Mouse (Mus musculus) hindbrain, embryonic 14.5 days (tissue): ENCODE data around the gene Gm36176. TPM values are rescaled to one million over a fixed set of nuclear protein-coding genes. Genes with fewer than 3 reads are reported as not detected.
A peak's percentile ranks its signal among the peaks of the same experiment; 100 is the strongest.
"Not testable (repeated sequence)": the region's sequence is repeated elsewhere in the genome, so short reads cannot be mapped to it uniquely, and the experiment has no call there.

Experiments
- ATAC-seq: fragments of 200-750 bp; cut with Nextera tagmentation; 2 replicates; pipeline ENCODE4 v1.8.0; 2017; ENCODE audit warnings: moderate number of reproducible peaks, mild to moderate bottlenecking, moderate TSS enrichment, moderate library complexity; ENCODE audit not compliant: low FRiP score
- DNase-seq: peaks from one replicate; pipeline ENCODE4 v3.0.0-alpha.2; 2015; ENCODE audit warnings: low spot score
- H3K27ac ChIP-seq: fragments of 300-500 bp; sonication (generic); 2 replicates; pipeline ENCODE4 v1.5.1; 2014; ENCODE audit warnings: mild to moderate bottlenecking, moderate library complexity
- H3K27me3 ChIP-seq: fragments of 300-500 bp; sonication (generic); 2 replicates; pipeline ENCODE4 v1.6.1; 2014; ENCODE audit warnings: mild to moderate bottlenecking, low read length, mixed read lengths; ENCODE audit not compliant: control insufficient read depth, insufficient read depth
- H3K36me3 ChIP-seq: fragments of 300-500 bp; sonication (generic); replicated peaks from 2 replicates; pipeline ENCODE4 v1.6.1; 2014; ENCODE audit not compliant: control insufficient read depth, insufficient read depth
- H3K4me1 ChIP-seq: fragments of 300-500 bp; sonication (generic); replicated peaks from 2 replicates; pipeline ENCODE4 v1.6.1; 2014; ENCODE audit warnings: antibody characterized with exemption, low read length, mixed read lengths; ENCODE audit not compliant: control insufficient read depth, insufficient read depth
- H3K4me2 ChIP-seq: fragments of 300-500 bp; sonication (generic); replicated peaks from 2 replicates; pipeline ENCODE4 v1.6.1; 2014; ENCODE audit warnings: mild to moderate bottlenecking, moderate library complexity
- H3K4me3 ChIP-seq: fragments of 300-500 bp; sonication (generic); replicated peaks from 2 replicates; pipeline ENCODE4 v1.5.1; 2014; ENCODE audit warnings: mild to moderate bottlenecking, low read length
- H3K9ac ChIP-seq: fragments of 300-500 bp; sonication (generic); 2 replicates; pipeline ENCODE4 v1.6.1; 2014
- H3K9me3 ChIP-seq: fragments of 300-500 bp; sonication (generic); 2 replicates; pipeline ENCODE4 v1.6.1; 2016; ENCODE audit warnings: low read length; ENCODE audit not compliant: control insufficient read depth
- WGBS: fragments of 180-500 bp; shearing (Covaris S2); extraction: QIAGEN DNeasy Blood & Tissue Kit; methylation state at CpG from one replicate; pipeline ENCODE4 v1.1.7; 2014; 5-methylcytosine and 5-hydroxymethylcytosine counted together
- polyA plus RNA-seq: library from polyadenylated mRNA; unstranded; fragments of >200 nt; fragmentation: Nextera tagmentation; extraction: Ambion mirVana; gene quantifications from 2 replicates; pipeline ENCODE4 v1.2.1, GENCODE M21; 2014

Gm36176 gene
- polyA plus RNA-seq, result not detected in 2 replicates

DNA sequence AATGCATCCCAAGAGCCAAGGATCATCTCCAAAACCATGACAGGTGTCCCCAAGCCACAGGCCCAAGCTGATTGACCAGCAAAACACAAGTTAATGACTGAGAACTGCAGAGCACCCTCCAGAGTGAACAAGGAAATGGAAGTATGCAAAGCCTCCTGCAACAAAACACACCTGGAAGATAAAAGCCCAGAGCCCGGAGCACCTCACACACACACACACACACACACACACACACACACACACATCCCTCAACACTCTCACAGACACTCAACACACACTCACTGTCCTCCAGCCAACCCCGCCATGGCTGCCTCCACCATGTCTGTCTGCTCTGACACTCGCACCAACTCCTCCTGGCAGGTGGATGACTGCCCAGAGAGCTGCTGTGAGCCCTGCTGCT lies at the start of gene Gm36176:
Gene Gm36176 (plus strand): TSS at position 301 of the 400 bp plus-strand sequence.
- DNase-seq, result no peak
- H3K36me3 ChIP-seq, result no peaks in the 10 kb centered on the region
- no peak within 1 kb of the TSS for H3K27ac ChIP-seq
- H3K9me3 ChIP-seq, result peaks cover 24% of the 10 kb centered on the region
- no peak within 1 kb of the TSS for H3K4me2 ChIP-seq
- H3K4me3 ChIP-seq, result no peak within 1 kb of the TSS
- H3K27me3 ChIP-seq, result no peaks in the 10 kb centered on the region
- 81% methylated on average over 3 of the region's 3 CpGs for WGBS
- no peaks in the 10 kb centered on the region for H3K4me1 ChIP-seq
- no peak for ATAC-seq
- no peak within 1 kb of the TSS for H3K9ac ChIP-seq

DNA sequence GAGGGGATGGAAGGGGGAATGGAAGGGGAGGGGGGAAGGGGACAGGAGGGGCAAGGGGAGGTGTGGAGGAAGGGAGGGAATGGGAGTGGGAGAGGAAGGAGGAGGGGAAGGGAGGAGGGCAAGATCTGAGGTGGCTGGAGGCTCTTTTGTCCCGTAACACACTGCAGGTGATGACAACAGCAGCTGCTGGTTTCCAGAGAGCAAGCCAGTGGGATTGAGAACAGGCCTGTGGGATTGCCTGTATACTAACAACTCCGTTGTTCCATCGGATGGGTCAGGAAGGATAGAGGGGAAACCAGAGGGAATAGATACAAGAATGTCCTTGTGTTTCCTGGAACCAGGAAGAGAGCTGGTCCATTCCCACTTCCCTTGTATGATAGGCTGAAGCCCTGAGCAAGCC lies 48.9 kb upstream of the Gm36176 start:
- no peak overlapping the region for H3K4me2 ChIP-seq
- no peak overlapping the region for H3K27ac ChIP-seq
- 20% methylated on average over 3 of the region's 3 CpGs for WGBS
- no peaks in the 10 kb centered on the region for H3K36me3 ChIP-seq
- H3K9me3 ChIP-seq, result no peaks in the 10 kb centered on the region
- ATAC-seq, result no peak
- no peak overlapping the region for H3K4me3 ChIP-seq
- no peaks in the 10 kb centered on the region for H3K4me1 ChIP-seq
- DNase-seq, result no peak
- no peak overlapping the region for H3K9ac ChIP-seq
- H3K27me3 ChIP-seq, result no peaks in the 10 kb centered on the region

DNA sequence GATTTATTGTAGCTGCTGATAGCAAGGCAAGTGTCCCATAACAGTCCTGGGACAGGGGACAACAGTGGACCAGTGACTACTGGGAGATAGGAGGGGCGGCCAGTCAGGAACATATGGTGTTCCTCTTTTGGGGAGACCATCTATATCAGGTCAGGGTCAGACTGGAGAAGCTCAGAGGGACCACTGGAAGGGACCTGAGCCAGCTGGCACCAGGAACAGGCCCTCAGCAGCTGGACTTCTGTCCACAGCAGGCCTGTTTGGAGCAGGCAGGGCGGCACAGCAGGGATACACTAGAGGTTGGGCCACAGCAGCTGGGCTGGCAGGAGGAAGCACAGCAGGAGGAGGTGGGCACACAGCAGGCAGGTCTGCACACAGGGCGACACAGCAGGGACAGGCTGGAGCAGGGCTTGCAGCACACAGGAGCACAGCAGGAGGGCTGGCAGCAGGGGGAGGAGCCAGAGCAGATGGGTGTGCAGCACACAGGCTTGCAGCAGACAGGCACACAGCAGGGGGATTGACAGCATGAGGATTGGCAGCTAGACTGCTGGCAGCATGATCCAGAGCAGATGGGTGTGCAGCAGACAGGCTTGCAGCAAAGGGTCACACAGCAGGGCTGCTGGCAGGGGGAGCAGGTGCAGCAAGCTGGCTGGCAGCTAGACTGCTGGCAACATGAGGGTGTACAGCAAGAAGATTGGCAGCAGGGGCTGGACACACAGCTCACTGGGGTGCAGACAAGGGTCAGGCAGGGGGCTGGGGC lies 48.3 kb upstream of the Gm36176 start:
- H3K36me3 ChIP-seq, H3K4me3 ChIP-seq, H3K9ac ChIP-seq, ATAC-seq, H3K9me3 ChIP-seq, H3K27ac ChIP-seq, H3K27me3 ChIP-seq, H3K4me1 ChIP-seq, H3K4me2 ChIP-seq, DNase-seq: not testable (repeated sequence)
- 30% methylated on average over 3 of the region's 3 CpGs for WGBS

DNA sequence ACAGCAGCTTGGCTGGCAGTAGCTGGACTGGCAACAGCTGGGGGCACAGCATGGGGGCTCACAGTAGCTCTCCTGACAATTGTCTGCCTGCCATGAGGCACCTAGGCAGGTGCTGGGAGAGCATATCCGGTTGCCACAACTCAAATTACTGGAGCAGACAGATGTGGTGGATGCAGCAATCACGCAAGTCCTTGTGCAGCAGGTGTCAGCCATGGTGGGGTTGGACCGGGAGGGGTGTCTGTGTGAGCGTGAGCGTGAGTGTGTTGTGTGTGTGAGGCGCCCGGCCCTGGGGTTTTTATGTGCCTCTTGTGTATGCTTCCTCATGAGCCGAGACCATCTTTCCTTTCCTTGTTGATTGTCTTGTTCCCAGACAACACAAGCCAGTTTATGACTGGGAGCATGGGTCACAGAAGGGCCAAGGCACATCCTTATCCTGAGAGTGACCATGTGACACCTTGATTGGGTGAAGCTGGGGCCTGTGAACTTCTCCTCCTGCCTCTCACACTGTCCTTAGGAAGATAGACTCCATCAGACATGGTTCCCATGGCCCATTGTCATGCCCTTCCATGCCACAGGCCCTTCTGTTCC lies 47.6 kb upstream of the Gm36176 start, which contains the start of gene Gm19668:
Gene Gm19668 (minus strand): TSS at position 213 of the 588 bp plus-strand sequence.
- no peaks in the 10 kb centered on the region for H3K9me3 ChIP-seq
- no peaks in the 10 kb centered on the region for H3K36me3 ChIP-seq
- no peak within 1 kb of the TSS for H3K27ac ChIP-seq
- H3K4me2 ChIP-seq, result no peak within 1 kb of the TSS
- H3K27me3 ChIP-seq, result no peaks in the 10 kb centered on the region
- H3K4me3 ChIP-seq, result no peak within 1 kb of the TSS
- DNase-seq (no peak), ATAC-seq (no peak)
- H3K4me1 ChIP-seq, result no peaks in the 10 kb centered on the region
- WGBS, result 59% methylated on average over 8 of the region's 8 CpGs
- no peak within 1 kb of the TSS for H3K9ac ChIP-seq

DNA sequence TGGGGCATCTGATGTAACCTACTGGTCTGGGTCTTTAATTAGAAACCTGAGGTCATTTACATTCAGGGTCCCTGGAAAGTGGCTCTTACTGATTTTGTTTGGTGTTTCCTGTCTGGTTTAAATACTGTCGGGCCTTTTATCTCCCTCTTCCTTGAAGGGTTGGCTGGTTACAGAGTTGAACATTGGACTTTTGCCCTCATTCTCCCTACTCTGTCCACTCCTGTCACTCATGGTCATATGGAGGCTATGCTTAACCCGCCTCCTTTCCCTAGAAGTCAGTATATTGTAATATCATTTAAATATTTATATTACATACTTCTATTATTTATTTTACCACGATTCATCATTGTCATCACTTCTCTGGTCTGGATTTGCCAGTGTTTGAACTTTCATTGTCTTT lies 42.5 kb upstream of the Gm36176 start:
- no peak for DNase-seq
- no peak for ATAC-seq

DNA sequence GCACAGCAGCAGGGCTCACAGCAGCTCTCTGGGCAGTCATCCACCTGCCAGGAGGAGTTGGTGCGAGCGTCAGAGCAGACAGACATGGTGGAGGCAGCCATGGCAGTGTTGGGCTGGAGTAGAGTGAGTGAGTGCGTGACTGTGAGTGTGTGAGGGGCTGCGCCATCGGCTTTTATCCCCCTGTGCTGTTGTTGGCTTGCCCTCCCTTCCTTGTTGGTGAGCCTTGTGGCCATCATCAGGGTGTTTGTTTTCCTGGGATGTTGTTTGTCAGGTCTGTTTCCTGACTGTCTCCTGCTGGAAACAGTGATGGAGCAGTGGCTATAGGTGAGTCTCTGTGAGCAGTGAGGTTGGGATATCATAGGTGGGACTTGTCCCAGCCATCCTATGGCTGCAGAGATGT lies 34.9 kb upstream of the Gm36176 start, which contains the start of gene Gm9507:
Gene Gm9507 (minus strand): TSS at position 101 of the 400 bp plus-strand sequence.
- Histone ChIP-seq H3K4me3 (no peak within 1 kb of the TSS), H3K9me3 (no peaks in the 10 kb centered on the region), H3K27ac (no peak within 1 kb of the TSS), H3K4me1 (no peaks in the 10 kb centered on the region), H3K27me3 (no peaks in the 10 kb centered on the region), H3K36me3 (no peaks in the 10 kb centered on the region), H3K4me2 (no peak within 1 kb of the TSS), H3K9ac (no peak within 1 kb of the TSS)
- no peak for DNase-seq
- no peak for ATAC-seq
- WGBS, result 70% methylated on average over 5 of the region's 5 CpGs

More for the DNA sequence above, 42.5 kb upstream of the Gm36176 start:
- no peak overlapping the region for H3K9ac ChIP-seq
- no peaks in the 10 kb centered on the region for H3K9me3 ChIP-seq
- no peak overlapping the region for H3K27ac ChIP-seq
- no peak overlapping the region for H3K4me2 ChIP-seq
- H3K27me3 ChIP-seq, result no peaks in the 10 kb centered on the region
- H3K4me3 ChIP-seq, result no peak overlapping the region
- 88% methylated on average over 3 of the region's 3 CpGs for WGBS
- H3K36me3 ChIP-seq, result no peaks in the 10 kb centered on the region
- no peaks in the 10 kb centered on the region for H3K4me1 ChIP-seq

DNA sequence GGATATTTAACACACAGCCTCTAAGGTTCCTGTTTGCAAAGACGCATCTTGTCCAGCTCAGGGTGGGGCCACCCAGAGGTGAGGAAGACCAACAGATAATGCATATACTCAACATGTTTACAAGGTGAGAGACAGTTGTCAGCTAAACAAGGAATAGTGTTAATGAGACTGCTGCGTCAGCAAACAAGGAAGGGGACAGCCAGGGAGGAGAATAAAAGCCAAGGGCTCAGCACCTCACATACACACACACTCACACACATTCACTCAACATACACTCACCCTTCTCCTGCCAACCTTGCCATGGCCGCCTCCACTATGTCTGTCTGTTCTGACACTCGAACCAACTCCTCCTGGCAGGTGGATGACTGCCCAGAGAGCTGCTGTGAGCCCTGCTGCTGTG lies 32.2 kb upstream of the Gm36176 start, which contains the start of gene Gm2696:
Gene Gm2696 (plus strand): TSS at position 301 of the 400 bp plus-strand sequence.
- Histone ChIP-seq H3K36me3 (no peaks in the 10 kb centered on the region), H3K4me3 (no peak within 1 kb of the TSS), H3K9me3 (no peaks in the 10 kb centered on the region), H3K27me3 (no peaks in the 10 kb centered on the region), H3K9ac (no peak within 1 kb of the TSS), H3K4me2 (no peak within 1 kb of the TSS), H3K4me1 (no peaks in the 10 kb centered on the region), H3K27ac (no peak within 1 kb of the TSS)
- DNase-seq (no peak), ATAC-seq (no peak)
- WGBS, result 53% methylated on average over 4 of the region's 4 CpGs

DNA sequence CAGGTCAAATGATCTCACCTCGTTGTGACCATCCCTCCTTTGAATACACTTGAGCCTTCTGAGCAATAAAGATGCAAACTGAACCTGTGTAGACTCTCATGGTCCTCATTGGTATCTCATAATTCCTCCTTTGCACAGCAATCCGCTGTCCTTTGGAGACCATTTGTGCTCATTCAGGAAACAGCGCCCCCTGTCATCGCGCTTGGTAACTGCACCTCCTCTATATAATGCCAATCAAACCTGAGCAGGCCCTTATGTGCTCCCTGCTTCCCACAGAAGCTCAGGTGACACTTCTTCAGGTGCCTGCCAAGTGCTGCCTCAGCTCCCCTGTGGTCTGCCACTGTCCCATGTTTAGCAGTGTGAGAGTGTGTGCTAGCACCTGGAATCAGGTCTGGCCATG lies 31.1 kb upstream of the Gm36176 start:
- Histone ChIP-seq H3K27me3 (no peaks in the 10 kb centered on the region), H3K4me1 (no peaks in the 10 kb centered on the region), H3K4me2 (no peak overlapping the region), H3K9ac (no peak overlapping the region), H3K9me3 (no peaks in the 10 kb centered on the region), H3K36me3 (no peaks in the 10 kb centered on the region), H3K27ac (no peak overlapping the region), H3K4me3 (no peak overlapping the region)
- WGBS, result 25% methylated on average over 5 of the region's 5 CpGs
- no peak for ATAC-seq
- DNase-seq, result peak; percentile 34

DNA sequence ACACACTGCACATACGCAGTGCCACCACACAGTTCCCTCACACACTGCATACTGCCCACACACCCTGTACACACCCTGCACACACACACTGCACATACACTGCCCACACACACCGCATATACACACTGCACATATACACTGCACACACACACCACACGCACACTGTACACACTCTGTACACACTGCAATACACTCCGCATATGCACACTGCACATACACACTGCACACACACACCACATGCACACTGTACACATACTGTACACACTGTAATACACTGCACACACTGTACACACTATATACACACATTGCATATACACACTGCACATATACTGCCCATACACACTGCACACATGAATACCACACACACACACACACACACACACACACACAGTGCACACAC lies 28.1 kb upstream of the Gm36176 start:
- DNase-seq (no peak), ATAC-seq (no peak)
- 100% methylated on average over 4 of the region's 4 CpGs for WGBS
- H3K4me3 ChIP-seq, result no peak overlapping the region
- H3K4me2 ChIP-seq, result no peak overlapping the region
- H3K27me3 ChIP-seq, result no peaks in the 10 kb centered on the region
- H3K36me3 ChIP-seq, result no peaks in the 10 kb centered on the region
- H3K4me1 ChIP-seq, result no peaks in the 10 kb centered on the region
- no peak overlapping the region for H3K27ac ChIP-seq
- 0 out of 2 replicates have a peak, but pooled peaks cover 5% of the 10 kb centered on the region for H3K9me3 ChIP-seq
- no peak overlapping the region for H3K9ac ChIP-seq
